Mouse (Mus musculus) testis, postnatal 10 days (tissue): Measurements from ENCODE around the gene Mdm1.
"Not testable (repeated sequence)": the region's sequence is repeated elsewhere in the genome, so short reads cannot be mapped to it uniquely, and the experiment has no call there.

Experiments used
- DNase-seq: peaks from one replicate; pipeline ENCODE4 v3.0.0; 2021; ENCODE audit warnings: low spot score

Gene Mdm1

GRCm38 (mm10) chr10:118125236-118125635 is 16.4 kb upstream of the Mdm1 start:
- no peak for DNase-seq

GRCm38 (mm10) chr10:118125776-118126445 is 15.7 kb upstream of the Mdm1 start:
- DNase-seq, result no peak

GRCm38 (mm10) chr10:118129001-118129682 is 12.5 kb upstream of the Mdm1 start:
- peak; percentile 59 for DNase-seq

GRCm38 (mm10) chr10:118130016-118130415 is 11.6 kb upstream of the Mdm1 start:
- no peak for DNase-seq

- DNase-seq, result no peak
Measured at GRCm38 (mm10) chr10:118132993-118133392, 8.6 kb upstream of the Mdm1 start.

- no peak for DNase-seq
Measured at GRCm38 (mm10) chr10:118138508-118138907, 3.1 kb upstream of the Mdm1 start.

- no peak for DNase-seq
Measured at GRCm38 (mm10) chr10:118139837-118140570, 1.6 kb upstream of the Mdm1 start.

GRCm38 (mm10) chr10:118141884-118142801 is 532 bp downstream of the Mdm1 start:
- no peak for DNase-seq

GRCm38 (mm10) chr10:118149381-118149780 is 7.8 kb downstream of the Mdm1 start:
- no peak for DNase-seq

GRCm38 (mm10) chr10:118150866-118151265 is 9.3 kb downstream of the Mdm1 start:
- DNase-seq, result no peak

- no peak for DNase-seq
Measured at GRCm38 (mm10) chr10:118155932-118156331, 14.3 kb downstream of the Mdm1 start.

GRCm38 (mm10) chr10:118161131-118161530 is 19.5 kb downstream of the Mdm1 start:
- no peak for DNase-seq

GRCm38 (mm10) chr10:118169212-118169611 is 27.6 kb downstream of the Mdm1 start:
- no peak for DNase-seq

GRCm38 (mm10) chr10:118172416-118172815 is 30.8 kb downstream of the Mdm1 start:
- DNase-seq, result no peak

- no peak for DNase-seq
Measured at GRCm38 (mm10) chr10:118172876-118173275, 31.3 kb downstream of the Mdm1 start.

- not testable (repeated sequence) for DNase-seq
Measured at GRCm38 (mm10) chr10:118175542-118175941, 33.9 kb downstream of the Mdm1 start.

- DNase-seq, result no peak
Measured at GRCm38 (mm10) chr10:118178735-118179151, 37.1 kb downstream of the Mdm1 start.

GRCm38 (mm10) chr10:118179265-118179664 is 37.7 kb downstream of the Mdm1 start:
- no peak for DNase-seq

GRCm38 (mm10) chr10:118195150-118195549 is 53.5 kb downstream of the Mdm1 start:
- DNase-seq, result not testable (repeated sequence)

GRCm38 (mm10) chr10:118204642-118205041 is 63.0 kb downstream of the Mdm1 start, which contains the start of gene Il22:
Gene Il22, plus strand, starts transcription at chr10:118204942.
- DNase-seq, result no peak

- DNase-seq, result not testable (repeated sequence)
Measured at GRCm38 (mm10) chr10:118215719-118216393, 74.2 kb downstream of the Mdm1 start.
